In the genomic region with DNA sequence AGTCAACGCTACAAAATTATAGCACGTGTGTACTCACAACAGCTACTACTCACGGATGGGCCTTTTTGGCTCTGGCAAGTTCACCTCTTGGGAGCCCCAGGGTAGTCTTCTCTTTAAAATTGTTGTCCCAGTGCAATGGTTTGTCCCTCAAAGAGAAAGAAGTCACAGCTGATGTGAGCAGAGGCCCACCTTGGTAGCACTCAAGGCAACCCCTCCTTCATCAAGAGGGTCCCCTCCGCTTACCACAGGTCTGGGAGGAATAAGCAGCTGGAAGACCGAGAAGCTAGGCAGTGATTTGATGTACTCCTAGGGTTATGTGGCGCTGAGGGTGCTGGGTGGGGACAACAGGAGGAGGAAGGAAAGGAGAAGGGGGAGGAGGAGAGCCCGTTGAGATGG, we compare ENCODE assay signal across 9 mouse cellular contexts. TPM values are rescaled to one million over a fixed set of nuclear protein-coding genes. Genes with fewer than 3 reads are reported as not detected.
DNase-seq lines count a peak whose midpoint lies in the region; ATAC-seq and TF ChIP-seq lines count a peak whose summit lies in the region.
"Had no signal": no experiment of that assay in that cellular context is flagged by ENCODE, and none has a peak within 500 bp of the region (broad histone marks: within the 10 kb centered on the region; RNA-seq: fewer than 3 reads in every experiment).

No protein-coding gene starts in this region.

- no peak overlapping the region for H3K27ac ChIP-seq in layer of hippocampus, adult 2 months
- peak overlapping the region; percentile 85 for H3K27ac ChIP-seq in forebrain, embryonic 10.5 days
- no peak overlapping the region for H3K27ac ChIP-seq in limb, embryonic 11.5 days (replicated peaks; ENCODE audit: low read depth, low read length)
- H3K27ac ChIP-seq in neural tube, embryonic 12.5 days: no peak overlapping the region

- TF ChIP-seq CTCF in layer of hippocampus, adult 2 months (conservative IDR thresholded peaks at IDR 0.05): no peak

- ATAC-seq in limb, embryonic 11.5 days (ENCODE audit: insufficient number of reproducible peaks, low FRiP score, low TSS enrichment, low read depth): no peak
- no peak for ATAC-seq in neural tube, embryonic 12.5 days (ENCODE audit: low FRiP score, low read depth)
- ATAC-seq in erythroid progenitor cell, adult 5-6 weeks (replicated peaks; ENCODE audit: low FRiP score, poor library complexity, severe bottlenecking): no peak

- peaks cover 80% of the 10 kb centered on the region for H3K27me3 ChIP-seq in forebrain, embryonic 10.5 days (ENCODE audit: poor library complexity, severe bottlenecking)
- peaks cover 7% of the 10 kb centered on the region; the same call in 1 of the 2 replicates for H3K27me3 ChIP-seq in limb, embryonic 11.5 days (ENCODE audit: control insufficient read depth, insufficient read depth, low read length)
- H3K27me3 ChIP-seq in neural tube, embryonic 12.5 days (replicated peaks): peaks cover 24% of the 10 kb centered on the region

- H3K9me3 ChIP-seq in forebrain, embryonic 10.5 days: no peaks in the 10 kb centered on the region
- no peaks in the 10 kb centered on the region for H3K9me3 ChIP-seq in limb, embryonic 11.5 days (ENCODE audit: control insufficient read depth, low read length)
- H3K9me3 ChIP-seq in neural tube, embryonic 12.5 days: no peaks in the 10 kb centered on the region

- peak overlapping the region; percentile 63; the same call in 1 of the 2 replicates for H3K4me3 ChIP-seq in layer of hippocampus, adult 2 months
- peak overlapping the region; percentile 63 for H3K4me3 ChIP-seq in forebrain, embryonic 10.5 days
- peak overlapping the region; percentile 41 for H3K4me3 ChIP-seq in limb, embryonic 11.5 days (ENCODE audit: low read depth, low read length)
- H3K4me3 ChIP-seq in neural tube, embryonic 12.5 days: peak overlapping the region; percentile 40; the same call in 1 of the 2 replicates

- H3K36me3 ChIP-seq in forebrain, embryonic 10.5 days (replicated peaks): no peaks in the 10 kb centered on the region
- H3K36me3 ChIP-seq in limb, embryonic 11.5 days (ENCODE audit: control insufficient read depth, insufficient read depth, low read length): no peaks in the 10 kb centered on the region
- no peaks in the 10 kb centered on the region for H3K36me3 ChIP-seq in neural tube, embryonic 12.5 days

- H3K4me2 ChIP-seq in limb, embryonic 11.5 days (ENCODE audit: low read depth, severe bottlenecking): peak overlapping the region; percentile 98
- peak overlapping the region; percentile 95 for H3K4me2 ChIP-seq in neural tube, embryonic 12.5 days (replicated peaks)

- H3K9ac ChIP-seq in limb, embryonic 11.5 days (ENCODE audit: low read length): peak overlapping the region; percentile 67; the same call in 1 of the 2 replicates
- H3K9ac ChIP-seq in neural tube, embryonic 12.5 days: peak overlapping the region; percentile 61

- WGBS in forebrain, embryonic 10.5 days: 33% methylated on average over 7 of the region's 7 CpGs
- 28% methylated on average over 7 of the region's 7 CpGs for WGBS in limb, embryonic 11.5 days
- 30% methylated on average over 7 of the region's 7 CpGs for WGBS in neural tube, embryonic 12.5 days

- H3K4me1 ChIP-seq in forebrain, embryonic 10.5 days: peaks cover 46% of the 10 kb centered on the region
- H3K4me1 ChIP-seq in limb, embryonic 11.5 days (ENCODE audit: control insufficient read depth, insufficient read depth, low read length): peaks cover 21% of the 10 kb centered on the region
- peaks cover 27% of the 10 kb centered on the region for H3K4me1 ChIP-seq in neural tube, embryonic 12.5 days

- no peak for DNase-seq in layer of hippocampus, adult 2 months (ENCODE audit: low spot score in 2 of 2)
- no peak for DNase-seq in layer of hippocampus, postnatal 10 days (ENCODE audit: low spot score in 2 of 2)
- no peak for DNase-seq in forebrain, embryonic 10.5 days (ENCODE audit: extremely low spot score, low spot score)
- DNase-seq in limb, embryonic 11.5 days (ENCODE audit: low spot score): no peak
- DNase-seq in urinary bladder, adult 18-20 months (ENCODE audit: low spot score in 2 of 2): no peak
- no peak for DNase-seq in layer of hippocampus, postnatal 14 days (ENCODE audit: low spot score in 2 of 2)
- DNase-seq: cerebellum, adult 9-11 months had no signal

RNA-seq across cellular contexts. Expression of gene 1700001O22Rik, which starts 2.8 kb away (rescaled TPM):
- 1 to 10 TPM; 4.9 to 5.4 TPM for total RNA-seq in layer of hippocampus, adult 2 months (2021)
- total RNA-seq in layer of hippocampus, postnatal 10 days (2021): 1 to 10 TPM; 2.0 to 3.2 TPM
- polyA plus RNA-seq in forebrain, embryonic 10.5 days (2016; fragmentation: Nextera tagmentation; extraction: Ambion mirVana): 3.3 and 4.8 TPM in 2 replicates
- polyA plus RNA-seq in limb, embryonic 11.5 days (2014; fragmentation: Nextera tagmentation; extraction: Ambion mirVana): 2.6 and 3.9 TPM in 2 replicates
- 2.0 and 2.6 TPM in 2 replicates for polyA plus RNA-seq in neural tube, embryonic 12.5 days (2016; fragmentation: Nextera tagmentation; extraction: Ambion mirVana)
- total RNA-seq in erythroid progenitor cell, adult 5-6 weeks (2015; ENCODE audit: low replicate concordance): not detected in 2 replicates
- not detected in 2 replicates for total RNA-seq in erythroid progenitor cell, adult 5-6 weeks (2017; ENCODE audit: low replicate concordance)
- 1 to 10 TPM; 2.9 to 3.8 TPM for total RNA-seq in layer of hippocampus, postnatal 14 days (2021)

RNA-seq across cellular contexts. Expression of gene Ntmt1, which starts 7.0 kb away (rescaled TPM):
- total RNA-seq in layer of hippocampus, adult 2 months (2021): 10 to 100 TPM; 33.1 to 33.5 TPM
- 10 to 100 TPM; 44.9 to 57.7 TPM for total RNA-seq in layer of hippocampus, postnatal 10 days (2021)
- polyA plus RNA-seq in forebrain, embryonic 10.5 days (2016; fragmentation: Nextera tagmentation; extraction: Ambion mirVana): 124 and 131 TPM in 2 replicates
- polyA plus RNA-seq in limb, embryonic 11.5 days (2014; fragmentation: Nextera tagmentation; extraction: Ambion mirVana): 102 and 109 TPM in 2 replicates
- polyA plus RNA-seq in neural tube, embryonic 12.5 days (2016; fragmentation: Nextera tagmentation; extraction: Ambion mirVana): 111 and 119 TPM in 2 replicates
- total RNA-seq in erythroid progenitor cell, adult 5-6 weeks (2015; ENCODE audit: low replicate concordance): 1.7 and 2.2 TPM in 2 replicates
- 4.0 TPM in 1 of 2 replicates, not detected in the other for total RNA-seq in erythroid progenitor cell, adult 5-6 weeks (2017; ENCODE audit: low replicate concordance)
- total RNA-seq in layer of hippocampus, postnatal 14 days (2021): 10 to 100 TPM; 38.9 to 41.9 TPM

RNA-seq across cellular contexts. Expression of gene Asb6, which starts 29.5 kb away (rescaled TPM):
- 10 to 100 TPM; 36.7 to 40.8 TPM for total RNA-seq in layer of hippocampus, adult 2 months (2021)
- 10 to 100 TPM; 34.9 to 36.1 TPM for total RNA-seq in layer of hippocampus, postnatal 10 days (2021)
- polyA plus RNA-seq in forebrain, embryonic 10.5 days (2016; fragmentation: Nextera tagmentation; extraction: Ambion mirVana): 47.5 and 51.2 TPM in 2 replicates
- 38.7 and 40.4 TPM in 2 replicates for polyA plus RNA-seq in limb, embryonic 11.5 days (2014; fragmentation: Nextera tagmentation; extraction: Ambion mirVana)
- polyA plus RNA-seq in neural tube, embryonic 12.5 days (2016; fragmentation: Nextera tagmentation; extraction: Ambion mirVana): 38.0 and 41.3 TPM in 2 replicates
- 39.8 and 43.6 TPM in 2 replicates for total RNA-seq in erythroid progenitor cell, adult 5-6 weeks (2015; ENCODE audit: low replicate concordance)
- total RNA-seq in erythroid progenitor cell, adult 5-6 weeks (2017; ENCODE audit: low replicate concordance): 61.4 and 62.3 TPM in 2 replicates
- 10 to 100 TPM; 33.7 to 34.9 TPM for total RNA-seq in layer of hippocampus, postnatal 14 days (2021)

RNA-seq across cellular contexts. Expression of gene Prrx2, which starts 34.1 kb away (rescaled TPM):
- 1 to 10 TPM; 1.4 to 2.5 TPM for total RNA-seq in layer of hippocampus, adult 2 months (2021)
- total RNA-seq in layer of hippocampus, postnatal 10 days (2021): 1 to 10 TPM; 2.5 to 3.9 TPM
- polyA plus RNA-seq in forebrain, embryonic 10.5 days (2016; fragmentation: Nextera tagmentation; extraction: Ambion mirVana): 27.7 and 31.9 TPM in 2 replicates
- 138 and 155 TPM in 2 replicates for polyA plus RNA-seq in limb, embryonic 11.5 days (2014; fragmentation: Nextera tagmentation; extraction: Ambion mirVana)
- polyA plus RNA-seq in neural tube, embryonic 12.5 days (2016; fragmentation: Nextera tagmentation; extraction: Ambion mirVana): 9.8 and 11.3 TPM in 2 replicates
- total RNA-seq in erythroid progenitor cell, adult 5-6 weeks (2015; ENCODE audit: low replicate concordance): not detected in 2 replicates
- total RNA-seq in erythroid progenitor cell, adult 5-6 weeks (2017; ENCODE audit: low replicate concordance): 0.77 TPM in 1 of 2 replicates, not detected in the other
- 1 to 10 TPM; 2.9 to 5.0 TPM for total RNA-seq in layer of hippocampus, postnatal 14 days (2021)

Comparison
In these comparisons a context has a peak if more than half of its experiments do, and no peak if none do; other contexts are left out.
1. RNA of gene Ntmt1, which starts 7.0 kb away (total RNA-seq): 44.9 to 57.7 TPM in layer of hippocampus, postnatal 10 days, 38.9 to 41.9 TPM in layer of hippocampus, postnatal 14 days and 33.1 to 33.5 TPM in layer of hippocampus, adult 2 months; 1.7 to 4.0 TPM in erythroid progenitor cell, adult 5-6 weeks; every median in the first group is over 4 times any median in the second.
2. Peak in every context shown above with its lines, with median percentiles within 50 percentile points of each other: H3K4me3 ChIP-seq.